Mouse (Mus musculus): ENCODE measurements around the gene Tcf7l1.

The Tcf7l1 gene

DNA sequence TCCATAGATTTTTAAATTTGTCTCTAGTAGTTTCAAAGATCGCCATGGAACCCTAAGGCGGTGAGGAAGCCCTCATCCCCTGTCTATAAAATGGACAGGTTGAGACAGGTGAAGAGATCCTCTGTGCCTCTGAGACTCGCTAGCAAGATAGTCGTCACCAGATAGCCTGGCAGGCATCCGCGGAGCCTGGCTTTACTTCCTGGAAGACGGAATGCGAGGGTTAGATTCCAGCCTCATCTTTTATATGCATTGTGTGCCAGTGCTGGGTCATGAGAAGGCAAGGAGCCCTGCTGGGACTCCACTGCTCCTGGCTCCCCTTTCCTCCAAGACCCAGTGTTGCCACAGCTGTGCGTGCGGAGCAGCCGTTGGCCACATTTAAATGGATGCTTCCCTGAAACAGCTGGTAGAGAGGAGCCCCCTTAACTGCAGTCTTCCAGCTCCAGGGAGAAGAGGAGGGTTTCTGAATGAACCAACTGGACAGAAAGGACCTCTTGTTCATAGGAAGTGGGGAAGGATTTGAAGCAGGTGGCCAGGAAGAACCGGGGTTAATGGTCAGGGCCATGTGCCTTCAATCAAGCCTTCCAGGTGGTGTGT, 141.0 kb downstream of the Tcf7l1 start:
- CTCF ChIA-PET, result interaction anchor here (0.5 to 1.8 kb wide), 33 partner anchors 8 to 247 kb away, joined by 3 to 14 read pairs (median 4); partner anchors contain the start of gene Tcf7l1 (in 2 of the 4)
- POLR2A ChIA-PET, result interaction anchor here in 3 of 4 experiments (0.6 to 1.7 kb wide), 8 partner anchors 9 to 253 kb away, joined by 3 to 4 read pairs (median 4); no protein-coding TSS in a partner anchor

DNA sequence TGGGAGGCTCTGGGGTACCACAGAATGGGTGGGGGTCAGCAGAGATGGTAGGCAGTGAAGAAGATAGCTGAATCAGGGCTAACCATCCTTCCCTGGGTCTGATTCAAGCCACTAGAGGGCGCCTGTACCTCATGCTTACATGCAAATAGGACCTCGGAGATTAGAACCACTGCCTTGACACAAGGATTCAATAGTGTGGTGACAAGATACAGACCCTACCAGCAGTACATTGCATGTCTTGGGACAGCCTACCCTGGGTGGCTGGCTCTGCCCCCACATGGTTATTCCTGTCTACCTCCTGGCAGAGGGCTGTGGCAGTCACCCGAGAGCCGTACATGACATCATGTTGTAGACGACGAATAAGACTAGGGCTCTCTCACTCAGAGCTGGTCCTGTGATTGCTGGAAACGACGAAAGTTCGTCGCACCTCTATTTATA, 141.7 kb downstream of the Tcf7l1 start:
- POLR2A ChIA-PET, result interaction anchor here (0.5 to 1.7 kb wide), 12 partner anchors 8 to 243 kb away, joined by 3 to 7 read pairs (median 4); no protein-coding TSS in a partner anchor
- CTCF ChIA-PET, result interaction anchor here (0.5 to 1.8 kb wide), 48 partner anchors 8 to 660 kb away, joined by 3 to 14 read pairs (median 4); partner anchors contain the start of gene Tcf7l1 (in 2 of the 4)

DNA sequence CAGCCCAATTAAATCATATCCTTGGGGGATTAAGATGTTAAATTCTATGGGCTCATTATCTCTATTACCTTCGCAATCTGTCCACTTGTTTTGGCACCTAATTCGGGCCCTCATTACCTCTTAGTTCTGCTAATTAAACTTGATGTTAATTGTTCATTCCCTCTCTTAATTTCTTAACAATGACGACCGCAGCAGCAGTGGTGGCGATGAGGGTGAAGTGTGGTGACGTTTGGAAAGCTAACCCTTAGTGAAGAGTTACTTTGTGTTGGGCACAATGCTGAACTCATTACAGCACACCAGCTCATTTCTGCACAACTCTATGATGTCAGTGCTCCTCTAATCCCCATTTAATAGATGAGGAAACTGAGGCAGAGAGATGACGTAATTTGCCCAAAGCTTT, 143.7 kb downstream of the Tcf7l1 start:
- ChIA-PET CTCF (interaction anchor here (0.6 to 2.1 kb wide), 9 partner anchors 9 to 79 kb away, joined by 3 to 7 read pairs (median 4); no protein-coding TSS in a partner anchor), POLR2A (interaction anchor here in 2 of 4 experiments (0.6 to 3.0 kb wide), 9 partner anchors 11 to 172 kb away, joined by 3 to 11 read pairs (median 3); partner anchors contain the start of gene Tgoln1 (in 1 of the 2))

DNA sequence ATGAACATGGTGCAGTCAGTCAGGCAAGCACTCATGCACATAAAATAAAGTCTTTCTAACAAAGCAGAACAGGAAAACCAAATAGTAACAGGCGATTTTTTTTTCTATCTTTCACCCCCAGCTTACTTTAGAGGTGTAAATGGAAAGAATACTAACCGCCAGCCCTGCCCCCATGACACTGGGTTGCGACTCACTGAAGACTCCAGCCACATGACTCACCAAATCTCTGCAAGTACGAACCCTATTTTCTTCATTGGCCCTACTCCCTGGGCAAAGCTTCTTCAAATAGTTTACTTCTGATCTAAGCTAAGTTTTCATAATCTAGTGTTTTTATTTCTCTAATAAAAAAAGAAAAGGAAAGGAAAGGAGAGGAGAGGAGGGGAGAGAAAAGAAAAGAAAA, 144.5 kb downstream of the Tcf7l1 start:
- POLR2A ChIA-PET, result interaction anchor here in 3 of 4 experiments (0.5 to 3.0 kb wide), 12 partner anchors 11 to 171 kb away, joined by 3 to 11 read pairs (median 3); partner anchors contain the start of gene Tgoln1 (in 1 of the 3)
- CTCF ChIA-PET, result interaction anchor here in 3 of 4 experiments (0.6 to 2.1 kb wide), 7 partner anchors 8 to 48 kb away, joined by 3 to 7 read pairs (median 4); no protein-coding TSS in a partner anchor

DNA sequence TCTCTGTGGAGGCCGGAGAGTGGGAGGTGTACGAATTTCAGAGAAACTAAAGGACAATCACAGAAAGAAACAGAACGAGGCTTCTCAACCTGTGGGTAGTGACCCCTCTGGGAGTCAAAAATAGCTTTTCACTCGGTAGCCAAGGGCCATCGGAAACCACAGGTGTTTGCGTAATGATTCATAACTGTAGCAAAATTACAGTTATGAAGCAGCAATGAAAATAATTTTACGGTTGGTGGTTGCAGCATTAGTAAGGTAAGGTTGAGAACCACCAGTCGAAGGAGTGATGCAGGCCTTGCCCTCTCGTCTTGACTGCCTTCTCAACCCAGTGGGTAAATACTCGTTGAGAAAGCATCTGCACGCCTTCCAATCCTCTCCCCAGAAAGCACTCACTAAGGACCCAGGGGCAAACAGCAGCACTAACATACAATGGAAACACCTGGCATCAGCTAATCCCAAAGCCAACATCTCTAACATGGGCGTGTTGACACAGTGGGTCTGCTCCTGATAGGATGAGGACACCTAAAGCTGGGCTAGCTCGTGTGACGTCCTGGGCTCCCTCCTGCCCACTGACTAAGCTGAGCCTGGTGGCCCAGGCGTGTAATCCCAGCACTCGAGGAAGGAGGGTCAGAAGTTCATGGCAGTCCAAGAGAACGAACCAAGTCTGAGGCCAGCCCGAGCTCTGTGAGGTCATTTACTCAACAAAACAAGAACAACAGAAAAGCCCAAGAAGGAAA, 147.7 kb downstream of the Tcf7l1 start:
- ChIA-PET CTCF (interaction anchor here in 1 of 4 experiments (1.1 kb wide), 1 partner anchor 25 kb away, joined by 5 read pairs; no protein-coding TSS in a partner anchor), POLR2A (interaction anchor here in 3 of 4 experiments (0.5 to 1.7 kb wide), 8 partner anchors 11 to 202 kb away, joined by 3 to 4 read pairs (median 3); partner anchors contain the start of genes Mat2a (in 1 of the 3) and Tgoln1 (in 1 of the 3))

DNA sequence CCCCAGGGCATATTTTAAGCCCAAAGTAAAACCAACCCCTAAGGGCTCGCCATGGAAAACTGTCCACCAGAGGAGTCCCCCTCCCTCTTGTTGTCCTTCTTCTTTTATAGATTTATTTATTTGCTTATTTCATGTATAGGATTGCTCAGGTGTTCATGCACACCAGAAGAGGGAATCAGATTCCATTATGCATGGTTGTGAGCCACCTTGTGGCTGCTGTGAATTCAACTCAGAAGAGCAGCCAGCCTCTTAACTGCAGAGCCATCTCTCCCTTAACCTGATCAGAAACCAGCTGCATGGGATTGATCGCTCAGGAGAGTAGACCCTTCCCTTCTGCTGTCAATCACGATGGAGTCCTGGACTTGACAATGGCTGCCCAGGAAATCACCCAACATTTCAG, 152.1 kb downstream of the Tcf7l1 start:
- CTCF ChIA-PET, result interaction anchor here (0.7 to 3.2 kb wide), 20 partner anchors 8 to 206 kb away, joined by 3 to 12 read pairs (median 3); no protein-coding TSS in a partner anchor
- POLR2A ChIA-PET, result interaction anchor here in 2 of 4 experiments (1.0 to 3.0 kb wide), 14 partner anchors 11 to 207 kb away, joined by 3 to 15 read pairs (median 4); partner anchors contain the start of genes Tgoln1 (in 2 of the 2), Elmod3 (in 1 of the 2), Mat2a (in 1 of the 2) and Retsat (in 1 of the 2)

DNA sequence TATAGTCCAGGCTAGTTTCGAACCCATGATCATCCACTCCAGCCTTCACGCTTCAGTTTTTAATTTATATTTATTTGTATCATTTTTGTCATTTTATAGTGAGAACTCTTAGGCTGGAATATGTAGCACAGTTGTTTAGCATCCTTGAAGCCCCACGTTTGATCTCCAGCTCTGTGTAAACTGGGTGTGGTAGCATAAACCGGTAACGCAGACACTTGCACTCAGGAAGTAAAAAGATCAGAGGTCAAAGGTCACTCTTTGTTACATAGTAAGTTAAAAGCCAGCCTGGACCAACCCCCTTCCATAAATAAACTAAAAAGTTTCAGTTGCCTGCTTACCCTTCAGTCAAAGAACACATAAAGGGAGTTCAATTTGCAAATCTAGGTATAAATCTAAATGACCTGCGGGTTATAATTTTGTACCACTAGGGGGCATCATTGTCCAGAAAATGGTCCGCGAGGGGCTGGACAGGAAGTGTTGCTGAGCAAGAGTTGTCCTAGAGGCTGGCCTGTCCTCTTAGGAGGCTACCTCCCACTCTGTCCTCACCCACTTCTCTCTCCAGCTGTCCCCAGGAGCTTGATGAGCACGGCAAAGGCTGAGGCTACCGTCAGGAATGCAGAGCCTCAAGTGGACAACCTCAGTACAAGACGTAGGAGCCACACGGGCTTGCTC, 153.2 kb downstream of the Tcf7l1 start:
- ChIA-PET CTCF (interaction anchor here (0.6 to 3.2 kb wide), 21 partner anchors 9 to 207 kb away, joined by 3 to 12 read pairs (median 4); no protein-coding TSS in a partner anchor), POLR2A (interaction anchor here in 2 of 4 experiments (0.8 to 3.0 kb wide), 13 partner anchors 12 to 206 kb away, joined by 3 to 15 read pairs (median 4); partner anchors contain the start of genes Mat2a (in 1 of the 2) and Tgoln1 (in 1 of the 2))

DNA sequence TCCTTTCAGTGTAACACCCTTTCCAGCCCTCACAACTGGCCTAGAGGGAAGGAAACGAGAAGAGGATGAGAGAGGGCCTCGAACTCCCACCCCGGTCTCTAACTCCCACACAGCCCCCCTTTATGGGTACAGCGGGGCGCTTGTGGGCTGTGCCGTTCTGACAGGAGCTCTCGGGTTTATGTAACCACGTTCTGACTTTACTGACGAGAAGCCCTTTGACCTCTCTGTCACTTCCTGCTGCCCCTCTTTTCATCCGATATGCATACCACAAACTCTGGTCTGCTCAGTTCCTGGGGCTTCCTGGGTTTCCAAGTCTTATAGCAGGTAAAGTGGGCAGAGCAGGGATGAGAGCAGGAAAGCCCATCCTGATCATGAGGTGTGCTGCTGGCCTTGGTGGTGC, 154.7 kb downstream of the Tcf7l1 start:
- POLR2A ChIA-PET, result interaction anchor here in 3 of 4 experiments (0.5 to 3.0 kb wide), 8 partner anchors 10 to 154 kb away, joined by 3 to 15 read pairs (median 4); no protein-coding TSS in a partner anchor
- CTCF ChIA-PET, result interaction anchor here in 3 of 4 experiments (0.7 to 1.7 kb wide), 6 partner anchors 11 to 101 kb away, joined by 3 to 6 read pairs (median 4); no protein-coding TSS in a partner anchor

DNA sequence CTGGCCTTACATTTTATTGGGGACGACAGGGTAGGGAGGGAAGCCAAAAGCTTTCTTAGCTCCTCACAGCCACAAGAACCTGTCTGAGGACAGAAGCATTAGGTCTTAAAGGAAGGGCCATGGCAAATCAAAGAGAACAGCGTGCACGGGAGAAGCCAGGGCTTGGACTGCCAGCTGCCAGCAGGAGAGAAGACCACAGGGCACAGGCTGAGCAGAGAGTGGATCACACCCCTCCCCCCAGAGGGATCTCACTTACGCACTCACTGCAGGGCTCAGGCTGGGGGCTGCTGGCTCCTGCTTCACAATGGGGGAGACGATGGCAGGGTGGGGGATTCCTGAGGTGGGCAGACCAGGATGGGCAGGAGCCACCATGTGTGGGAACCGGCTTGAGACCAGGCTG, 157.4 kb downstream of the Tcf7l1 start:
- ChIA-PET CTCF (no interaction called here), POLR2A (interaction anchor here in 2 of 4 experiments (0.7 kb wide), 2 partner anchors 10 to 202 kb away, joined by 3 to 4 read pairs; no protein-coding TSS in a partner anchor)

DNA sequence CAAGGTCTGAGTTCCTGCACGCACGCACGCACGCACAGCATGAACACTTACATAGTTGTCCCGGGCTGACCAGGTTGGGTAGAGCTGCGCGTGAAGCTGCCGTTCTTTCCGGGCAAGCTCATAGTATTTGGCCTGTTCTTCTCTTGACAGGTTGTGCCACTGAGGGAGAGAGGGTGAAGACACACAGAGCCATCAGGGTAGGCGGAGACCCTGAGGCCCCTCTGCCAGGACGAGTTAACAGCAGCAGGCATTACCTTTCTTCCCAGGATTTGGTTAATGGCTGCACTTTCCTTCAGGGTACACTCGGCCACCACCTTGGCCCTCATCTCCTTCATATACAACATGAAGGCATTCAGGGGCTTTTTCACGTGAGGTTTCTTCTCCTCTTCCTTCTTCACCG, 158.1 kb downstream of the Tcf7l1 start:
- ChIA-PET CTCF (no interaction called here), POLR2A (interaction anchor here in 3 of 4 experiments (0.6 to 2.5 kb wide), 7 partner anchors 11 to 194 kb away, joined by 3 to 10 read pairs (median 4); partner anchors contain the start of gene Tgoln1 (in 2 of the 3))

DNA sequence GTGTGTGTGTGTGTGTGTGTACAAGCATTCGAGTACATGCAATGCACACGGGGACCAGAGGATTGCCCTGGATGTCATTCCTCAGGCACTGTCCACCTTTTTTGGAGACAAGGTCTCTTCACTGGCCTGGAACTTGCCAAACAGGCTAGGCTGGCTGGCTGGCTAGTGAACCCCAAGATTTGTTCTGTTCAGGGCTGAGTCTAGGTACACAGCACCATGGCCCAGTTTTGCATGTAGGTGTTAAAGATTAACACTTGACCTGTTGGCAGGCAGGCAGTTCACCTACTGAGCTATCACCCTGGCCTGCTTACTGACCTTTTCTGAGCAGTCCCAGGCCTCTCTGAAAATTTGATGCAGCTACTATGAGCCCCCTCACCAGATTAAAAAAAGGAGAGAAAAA, 158.7 kb downstream of the Tcf7l1 start:
- POLR2A ChIA-PET, result interaction anchor here in 3 of 4 experiments (0.7 to 2.5 kb wide), 7 partner anchors 11 to 198 kb away, joined by 3 to 10 read pairs (median 4); partner anchors contain the start of gene Tgoln1 (in 2 of the 3)
- CTCF ChIA-PET, result interaction anchor here in 1 of 4 experiments (0.7 kb wide), 1 partner anchor 260 kb away, joined by 3 read pairs; no protein-coding TSS in a partner anchor

DNA sequence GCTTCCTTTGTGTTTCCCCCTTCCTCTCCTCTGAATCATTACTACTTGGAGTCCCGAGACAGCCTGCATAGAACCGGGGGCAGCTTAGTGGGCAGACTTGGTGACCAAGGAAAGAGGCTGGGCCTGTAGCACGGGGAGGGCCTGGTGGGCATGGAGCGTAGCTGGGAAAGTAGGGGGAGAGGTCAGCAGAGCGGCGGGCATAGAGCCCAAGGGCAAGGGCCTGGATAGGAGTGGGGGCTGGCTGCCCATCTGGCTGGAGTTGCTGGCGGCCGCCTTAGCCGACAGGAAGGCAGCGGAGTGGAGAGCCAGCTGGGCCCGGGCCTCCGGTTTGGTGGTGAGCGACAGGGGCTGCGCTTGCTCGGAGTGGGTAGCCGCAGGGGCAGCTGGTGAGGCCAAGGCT, 161.8 kb downstream of the Tcf7l1 start:
- POLR2A ChIA-PET, result interaction anchor here in 3 of 4 experiments (0.6 to 1.7 kb wide), 8 partner anchors 11 to 742 kb away, joined by 3 to 5 read pairs (median 3); partner anchors contain the start of gene Tgoln1 (in 2 of the 3)
- CTCF ChIA-PET, result interaction anchor here in 1 of 4 experiments (1.0 kb wide), 1 partner anchor 176 kb away, joined by 3 read pairs; no protein-coding TSS in a partner anchor

DNA sequence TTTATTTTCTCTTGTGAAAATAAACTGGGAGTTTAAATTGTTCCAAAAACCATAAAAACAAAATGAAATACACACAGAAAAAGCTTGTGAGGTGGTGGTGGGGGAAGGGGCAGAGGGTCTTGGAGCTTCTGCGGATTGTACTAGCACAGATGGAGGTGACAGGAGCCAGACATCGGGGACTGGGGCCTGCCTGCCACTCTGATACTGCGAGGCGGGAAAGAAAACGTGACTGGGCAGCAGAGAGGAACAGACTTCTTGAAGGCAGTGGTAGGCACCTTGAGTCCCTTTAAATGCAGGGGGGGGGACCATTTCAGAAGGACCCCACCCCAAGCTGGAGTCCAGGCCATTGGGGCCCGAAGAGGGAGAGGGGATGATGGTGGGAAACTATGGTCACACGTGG, 162.7 kb downstream of the Tcf7l1 start:
- ChIA-PET CTCF (interaction anchor here in 1 of 4 experiments (1.0 kb wide), 1 partner anchor 177 kb away, joined by 3 read pairs; no protein-coding TSS in a partner anchor), POLR2A (interaction anchor here in 1 of 4 experiments (1.7 kb wide), 1 partner anchor 10 kb away, joined by 5 read pairs; the partner anchor contains the start of gene Tgoln1)

DNA sequence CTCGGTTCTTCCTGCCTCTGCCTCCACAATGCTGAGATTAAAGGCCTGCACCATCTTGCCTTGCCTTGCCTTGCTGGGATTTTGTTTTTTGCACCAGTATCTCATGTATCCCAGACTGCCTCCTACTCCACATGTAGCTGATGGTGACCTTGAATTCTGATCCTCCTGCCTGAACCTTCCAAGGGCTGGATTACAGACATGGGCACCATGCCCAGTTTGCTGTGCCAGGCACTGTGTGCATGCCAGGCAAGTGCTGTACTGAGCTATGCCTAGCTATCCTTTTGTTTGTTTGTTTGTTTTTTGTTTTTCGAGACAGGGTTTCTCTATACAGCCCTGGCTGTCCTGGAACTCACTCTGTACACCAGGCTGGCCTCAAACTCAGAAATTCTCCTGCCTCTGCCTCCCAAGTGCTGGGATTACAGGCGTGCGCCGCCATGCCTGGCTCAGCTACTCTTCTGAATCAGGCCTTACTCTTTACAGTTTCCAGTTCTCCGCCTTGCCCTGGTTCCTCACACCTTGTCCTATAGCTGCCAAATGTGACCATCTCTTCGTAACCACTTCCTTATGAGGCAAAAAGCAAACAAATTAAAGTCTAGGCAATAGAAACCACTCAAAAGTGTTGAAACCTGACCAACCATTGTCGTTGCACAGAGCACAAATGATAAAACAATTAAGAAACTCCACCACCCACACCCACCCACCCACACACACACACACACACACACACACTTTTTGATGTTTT, 165.2 kb downstream of the Tcf7l1 start:
- CTCF ChIA-PET, result interaction anchor here in 2 of 4 experiments (0.5 to 1.6 kb wide), 5 partner anchors 22 to 301 kb away, joined by 3 to 6 read pairs (median 5); no protein-coding TSS in a partner anchor

DNA sequence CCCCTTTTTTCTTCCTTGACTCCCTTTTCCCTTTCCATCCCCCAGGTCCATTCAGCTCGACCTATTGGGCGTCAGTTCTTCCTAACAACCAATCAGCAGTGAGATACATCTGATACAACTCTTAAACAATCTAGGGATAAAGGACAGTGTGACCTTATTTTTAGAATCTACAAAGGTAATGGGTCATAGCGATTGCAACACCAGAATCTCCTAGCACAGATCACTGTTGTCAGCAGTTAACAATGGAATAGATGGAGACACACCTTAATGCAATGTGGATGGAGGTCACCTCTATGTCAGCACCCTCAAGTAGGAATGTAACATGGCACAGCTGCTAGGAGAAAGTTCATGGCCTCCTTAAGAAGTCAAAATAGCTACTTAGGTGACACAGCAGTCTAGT, 166.1 kb downstream of the Tcf7l1 start:
- ChIA-PET POLR2A (interaction anchor here (0.6 to 3.7 kb wide), 23 partner anchors 11 to 866 kb away, joined by 3 to 15 read pairs (median 4); partner anchors contain the start of genes Elmod3 (in 2 of the 4), Mat2a (in 2 of the 4), Retsat (in 2 of the 4) and Ggcx (in 1 of the 4)), CTCF (interaction anchor here (0.5 to 1.6 kb wide), 9 partner anchors 21 to 300 kb away, joined by 3 to 5 read pairs (median 3); partner anchors contain the start of gene Tcf7l1 (in 1 of the 4))

More for the DNA sequence above, 165.2 kb downstream of the Tcf7l1 start:
- POLR2A ChIA-PET, result interaction anchor here (0.7 to 3.7 kb wide), 14 partner anchors 9 to 184 kb away, joined by 3 to 15 read pairs (median 4); partner anchors contain the start of genes Elmod3 (in 2 of the 4), Retsat (in 2 of the 4) and Mat2a (in 1 of the 4)

DNA sequence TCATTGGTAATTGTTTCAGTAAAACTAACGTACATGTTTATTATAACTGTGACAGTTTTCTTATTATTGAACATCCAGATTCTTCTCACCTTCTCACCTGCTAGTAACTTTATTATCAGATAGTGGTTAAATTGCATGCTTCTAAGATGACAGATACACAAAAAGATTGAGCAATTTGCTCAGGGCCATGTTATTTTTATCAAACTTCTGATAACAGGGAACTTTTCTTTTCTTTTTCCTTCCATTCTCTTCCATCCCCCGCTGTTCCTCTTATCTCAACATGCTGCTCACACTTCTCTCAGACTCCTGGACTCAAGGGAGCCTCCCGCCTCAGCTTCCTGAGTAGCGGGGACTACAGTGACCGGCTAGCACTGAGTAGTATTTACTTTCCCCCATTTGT, 168.1 kb downstream of the Tcf7l1 start:
- CTCF ChIA-PET, result no interaction called here
- POLR2A ChIA-PET, result interaction anchor here in 1 of 4 experiments (0.8 to 1.2 kb wide), 2 partner anchors 34 to 207 kb away, joined by 4 to 6 read pairs; no protein-coding TSS in a partner anchor

Data from embryonic stem cell, embryonic (primary cell).